Mouse (Mus musculus) olfactory bulb, adult 2 months (tissue): Measurements from ENCODE around the gene Ptgfrn.

Source experiments
- CTCF ChIP-seq: fragments of 200-500 bp; IDR thresholded peaks from 2 replicates; pipeline ENCODE4 v1.5.1; 2012; ENCODE audit warnings: low read depth, mild to moderate bottlenecking, low read length, moderate library complexity; ENCODE audit not compliant: insufficient read depth
- POLR2A ChIP-seq: fragments of 200-500 bp; IDR thresholded peaks from 2 replicates; pipeline ENCODE4 v1.6.1; 2012; ENCODE audit warnings: mild to moderate bottlenecking, low read depth, low read length, moderate library complexity; ENCODE audit not compliant: insufficient read depth

- TF ChIP-seq CTCF (no peak), POLR2A (no peak)
Observed at GRCm38 (mm10) chr3:101141864-101142263, 31.8 kb upstream of the Ptgfrn start.
